ENCODE assay signal across 24 mouse cellular contexts in the genomic region with DNA sequence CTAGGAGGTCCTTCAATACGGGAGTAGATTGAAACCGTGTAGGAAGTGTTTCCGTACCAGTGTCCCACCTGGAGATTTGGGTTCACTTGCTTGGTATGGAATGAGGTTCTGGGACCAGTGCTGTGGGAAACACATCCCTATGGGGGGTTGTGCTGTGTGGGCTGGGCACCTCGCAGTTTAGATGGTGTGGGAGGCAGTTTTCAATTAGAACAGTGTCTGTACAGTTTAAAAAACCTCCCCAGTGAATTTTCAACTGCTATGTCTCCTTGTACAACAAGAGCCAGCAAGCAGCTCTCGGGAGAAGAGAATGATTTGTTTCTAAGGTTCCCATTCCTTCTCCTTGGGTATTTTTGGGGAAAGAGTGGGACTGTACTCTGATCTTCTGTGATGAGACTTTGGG.
DNase-seq lines count a peak whose midpoint lies in the region; ATAC-seq and TF ChIP-seq lines count a peak whose summit lies in the region.
"Had no signal": no experiment of that assay in that cellular context is flagged by ENCODE, and none has a peak within 500 bp of the region (broad histone marks: within the 10 kb centered on the region; RNA-seq: fewer than 3 reads in every experiment).

No protein-coding gene starts in this region.

- no peak for TF ChIP-seq CTCF in kidney, adult 2 months (conservative IDR thresholded peaks at IDR 0.05; ENCODE audit: insufficient read depth, insufficient read length, low read depth, low read length)

- H3K27me3 ChIP-seq in heart, embryonic 12.5 days (replicated peaks), result 0 out of 2 replicates have a peak, but pooled peaks cover 4% of the 10 kb centered on the region
- H3K27me3 ChIP-seq in kidney, adult 2 months (replicated peaks; ENCODE audit: control insufficient read depth, insufficient read depth, low read length), result no peaks in the 10 kb centered on the region
- H3K27me3 ChIP-seq: embryonic facial prominence, embryonic 15.5 days; hindbrain, embryonic 12.5 days had no signal

- H3K9ac ChIP-seq in heart, embryonic 12.5 days, result no peak overlapping the region
- H3K9ac ChIP-seq: embryonic facial prominence, embryonic 15.5 days; hindbrain, embryonic 12.5 days had no signal

- H3K4me2 ChIP-seq in heart, embryonic 12.5 days, result no peak overlapping the region
- H3K4me2 ChIP-seq: embryonic facial prominence, embryonic 15.5 days; hindbrain, embryonic 12.5 days had no signal

- H3K36me3 ChIP-seq in heart, embryonic 12.5 days, result no peaks in the 10 kb centered on the region
- no peaks in the 10 kb centered on the region for H3K36me3 ChIP-seq in kidney, adult 2 months (ENCODE audit: control insufficient read depth, insufficient read depth, low read length)
- H3K36me3 ChIP-seq: embryonic facial prominence, embryonic 15.5 days; forebrain, embryonic 10.5 days; hindbrain, embryonic 12.5 days had no signal

- no peak overlapping the region for H3K27ac ChIP-seq in heart, embryonic 12.5 days (ENCODE audit: poor library complexity, severe bottlenecking)
- H3K27ac ChIP-seq in kidney, adult 2 months (ENCODE audit: insufficient read depth, low read depth, low read length), result no peak overlapping the region
- H3K27ac ChIP-seq: embryonic facial prominence, embryonic 15.5 days; forebrain, embryonic 10.5 days; gastrocnemius, adult 2 months; hindbrain, embryonic 12.5 days had no signal

- H3K4me1 ChIP-seq in heart, embryonic 12.5 days (replicated peaks), result no peaks in the 10 kb centered on the region
- H3K4me1 ChIP-seq in kidney, adult 2 months (ENCODE audit: control insufficient read depth, insufficient read depth, low read length), result no peaks in the 10 kb centered on the region; the same call in 1 of the 2 replicates
- H3K4me1 ChIP-seq: hindbrain, embryonic 12.5 days had no signal

- DNase-seq in heart, adult 11 months, result peak; percentile 64
- peak; percentile 11 to 14 for DNase-seq in layer of hippocampus, postnatal 36 days
- DNase-seq in layer of hippocampus, postnatal 14 days (ENCODE audit: low spot score in 2 of 2), result no peak
- peak; percentile 8 for DNase-seq in right cerebral cortex, postnatal 25 days
- DNase-seq in right cerebral cortex, postnatal 4 days, result no peak
- DNase-seq in telencephalon, adult 2 months (ENCODE audit: low read depth, low spot score), result peak; percentile 34
- no peak for DNase-seq in kidney, adult 2 months
- DNase-seq: adrenal gland, adult 2 months; adrenal gland, postnatal 36 days; cerebellum, adult 11 months; cerebellum, adult 8-10 months; cerebellum, postnatal 14 days; embryo, embryonic 11 days; gastrocnemius, adult 2 months; gastrocnemius, postnatal 25 days; heart, postnatal 10 days; heart, postnatal 4 days had no signal

- ATAC-seq in heart, embryonic 12.5 days (ENCODE audit: insufficient number of reproducible peaks, low FRiP score), result no peak
- ATAC-seq: forebrain, embryonic 14.5 days; hindbrain, embryonic 16.5 days had no signal

- H3K9me3 ChIP-seq in heart, embryonic 12.5 days (replicated peaks), result no peaks in the 10 kb centered on the region
- H3K9me3 ChIP-seq: embryonic facial prominence, embryonic 15.5 days; forebrain, embryonic 10.5 days; hindbrain, embryonic 12.5 days had no signal

- 74% methylated on average over 5 of the region's 5 CpGs for WGBS in heart, embryonic 12.5 days
- WGBS in kidney, adult 2 months, result 72% methylated on average over 5 of the region's 5 CpGs

- TF ChIP-seq POLR2A in kidney, adult 2 months (IDR thresholded peaks at IDR 0.05; ENCODE audit: low read depth, low read length), result no peak

- H3K4me3 ChIP-seq in heart, embryonic 12.5 days, result no peak overlapping the region
- no peak overlapping the region for H3K4me3 ChIP-seq in kidney, adult 2 months (ENCODE audit: insufficient read depth, low read depth, low read length)
- H3K4me3 ChIP-seq: embryonic facial prominence, embryonic 15.5 days; erythroblast, embryonic 14.5 days; forebrain, embryonic 10.5 days; gastrocnemius, adult 2 months; hindbrain, embryonic 12.5 days had no signal

Comparison
In these comparisons a context has a peak if more than half of its experiments do, and no peak if none do; other contexts are left out.
1. DNase-seq: peak in heart, adult 11 months (single experiment), layer of hippocampus, postnatal 36 days (2 of 2), right cerebral cortex, postnatal 25 days (single experiment) and telencephalon, adult 2 months (single experiment); none in layer of hippocampus, postnatal 14 days (0 of 2), right cerebral cortex, postnatal 4 days (single experiment) and kidney, adult 2 months (single experiment).